Mouse (Mus musculus) ZHBTc4 (cell line): ENCODE measurements around the gene Gpr3.

Experiments
- DNase-seq: peaks from one replicate; pipeline ENCODE4 v3.0.0-alpha.2; 2011; ENCODE audit warnings: low read depth, low spot score

Gene Gpr3

DNA sequence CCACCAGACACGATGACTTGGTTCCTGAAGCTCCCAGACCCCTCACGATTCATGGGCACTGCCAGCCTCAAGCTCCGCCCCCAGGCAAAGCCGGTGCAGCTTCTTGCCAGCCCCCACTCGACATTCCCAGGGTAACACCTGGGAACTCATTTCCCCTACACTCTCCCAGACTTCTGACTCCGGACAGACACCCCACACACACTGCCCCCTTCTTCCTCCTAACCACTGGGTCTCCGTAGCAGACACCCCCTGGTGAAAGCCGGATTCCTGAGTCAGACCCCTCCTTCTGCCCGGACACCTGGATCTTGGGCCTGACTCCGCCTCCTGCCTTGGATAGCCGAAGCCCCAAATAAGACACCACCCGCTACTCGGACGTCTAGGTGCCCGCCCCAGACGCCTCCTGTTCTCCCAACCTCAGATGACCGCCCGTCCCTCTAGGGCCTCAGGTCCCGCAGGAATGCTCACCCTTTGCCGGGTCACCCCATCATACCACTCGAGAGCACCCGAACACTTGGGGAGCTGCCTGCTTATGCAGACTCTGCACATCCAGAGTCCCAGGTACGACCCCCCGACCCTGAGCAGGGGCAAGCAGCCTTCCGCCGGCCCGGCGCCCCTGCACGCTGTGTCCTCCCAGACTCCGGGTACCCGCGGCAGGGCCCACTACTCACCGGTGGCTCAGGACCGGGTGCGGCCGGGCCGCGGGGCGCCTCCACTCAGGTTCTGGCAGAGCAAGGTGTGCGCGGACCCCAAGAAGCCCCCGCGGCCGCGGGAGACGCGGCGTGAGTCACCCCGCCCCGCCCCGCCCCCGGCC lies at the start of gene Gpr3, which contains the start of gene Cd164l2:
Gpr3 (minus strand) TSS at position 786 of the 811 bp plus-strand sequence.
Cd164l2 (plus strand) TSS at position 381 of the 811 bp plus-strand sequence.
- DNase-seq: no peak

GRCm38 (mm10) chr4:133261641-133262374 lies 49.5 kb upstream of the Gpr3 start:
- no peak for DNase-seq

GRCm38 (mm10) chr4:133257798-133258408 lies 45.6 kb upstream of the Gpr3 start:
- peak; percentile 23 for DNase-seq

- peak; percentile 31 for DNase-seq
Observed at GRCm38 (mm10) chr4:133257230-133257629, 44.9 kb upstream of the Gpr3 start.

- DNase-seq: peak; percentile 56
Observed at GRCm38 (mm10) chr4:133256820-133257219, 44.5 kb upstream of the Gpr3 start.

- DNase-seq: no peak
Observed at GRCm38 (mm10) chr4:133255392-133255791, 43.1 kb upstream of the Gpr3 start.

- no peak for DNase-seq
Observed at GRCm38 (mm10) chr4:133253412-133253811, 41.1 kb upstream of the Gpr3 start.

DNA sequence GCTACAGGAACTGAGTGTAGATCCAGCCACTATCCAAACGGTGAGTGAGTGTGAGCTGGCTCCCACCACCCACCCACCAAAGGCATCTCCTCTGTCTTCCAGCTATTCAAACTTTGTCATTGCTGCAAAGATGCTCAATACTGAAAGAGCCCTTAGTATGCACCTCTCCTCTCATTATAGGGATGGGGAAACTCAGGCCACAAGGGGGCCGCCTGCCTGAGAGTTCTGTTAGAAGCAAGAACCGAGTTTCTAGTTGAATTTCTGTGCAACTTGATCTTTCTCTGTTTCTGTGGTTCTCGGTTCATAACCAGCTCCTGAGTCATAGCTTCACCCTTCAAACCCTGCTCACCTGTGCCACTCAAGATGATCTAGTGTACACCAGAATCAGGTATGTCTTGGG lies 39.8 kb upstream of the Gpr3 start:
- DNase-seq: no peak

- DNase-seq: peak; percentile 33
Observed at GRCm38 (mm10) chr4:133251214-133251613, 38.9 kb upstream of the Gpr3 start.

DNA sequence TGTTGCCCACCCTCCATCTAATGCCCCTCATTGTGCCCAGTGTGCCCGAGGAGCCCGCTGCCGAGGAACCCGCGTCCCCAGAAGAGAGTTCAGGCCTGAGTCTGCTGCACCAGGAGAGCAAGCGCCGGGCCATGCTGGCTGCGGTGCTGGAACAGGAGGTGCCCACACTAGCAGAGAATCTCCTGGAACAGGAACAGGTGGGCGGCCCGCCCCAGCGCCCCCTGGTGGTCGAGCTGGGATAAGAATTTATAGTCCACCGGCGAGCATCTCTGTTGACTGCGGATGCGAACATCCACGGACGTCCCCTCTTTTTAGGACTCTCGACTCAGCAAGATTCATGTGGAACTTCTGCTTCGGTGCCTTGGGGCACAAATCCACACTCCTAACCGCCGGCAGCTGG lies 38.3 kb upstream of the Gpr3 start:
- DNase-seq: peak; percentile 91

DNA sequence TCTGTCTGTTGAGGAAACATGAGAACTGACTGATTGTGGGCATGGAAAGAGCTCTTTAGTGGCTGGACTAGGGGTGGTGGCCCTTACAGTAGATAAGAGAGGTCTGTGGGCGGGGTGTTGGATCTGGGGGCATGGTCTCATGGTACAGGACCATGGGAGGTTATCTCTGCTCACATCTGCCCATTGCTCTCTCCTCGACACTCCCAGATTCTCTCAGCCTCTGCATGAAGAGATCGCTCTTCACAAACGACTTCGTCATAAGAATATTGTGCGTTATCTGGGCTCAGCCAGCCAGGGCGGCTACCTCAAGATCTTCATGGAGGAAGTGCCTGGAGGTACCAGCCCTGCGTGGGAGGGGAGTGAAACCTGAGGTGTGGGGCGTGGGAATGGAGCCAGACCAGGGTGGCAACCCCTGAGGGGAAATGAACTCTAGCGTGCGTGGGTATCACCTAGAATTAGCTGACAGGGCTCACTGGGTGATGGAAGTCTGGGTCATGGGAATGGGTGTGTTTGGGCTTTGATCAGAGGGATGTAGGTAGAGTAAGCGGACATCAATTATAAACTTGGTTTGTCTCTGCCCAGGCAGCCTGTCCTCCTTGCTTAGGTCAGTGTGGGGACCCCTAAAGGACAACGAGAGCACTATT lies 35.6 kb upstream of the Gpr3 start:
- DNase-seq: no peak

GRCm38 (mm10) chr4:133247072-133247471 lies 34.7 kb upstream of the Gpr3 start:
- DNase-seq: no peak

DNA sequence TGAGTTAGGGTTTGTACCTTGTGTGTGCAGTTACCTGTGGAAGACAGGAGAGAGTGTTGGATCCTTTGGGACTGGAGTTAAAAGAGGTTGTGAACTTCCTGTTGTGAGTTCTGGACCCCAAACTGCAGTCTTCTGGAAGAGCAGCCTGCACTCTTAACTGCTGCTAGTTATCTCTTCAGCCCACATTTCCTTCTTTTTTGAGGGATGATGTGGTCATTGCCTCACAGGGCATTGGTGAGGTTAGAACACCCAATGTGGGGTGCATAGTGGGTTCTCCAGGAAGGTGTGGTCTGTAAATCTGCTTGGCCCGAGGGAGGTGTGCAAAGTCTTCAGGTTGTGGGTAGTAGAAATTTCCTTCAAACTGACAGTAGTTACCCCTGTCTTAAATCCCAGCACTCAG lies 32.0 kb upstream of the Gpr3 start:
- DNase-seq: no peak

DNA sequence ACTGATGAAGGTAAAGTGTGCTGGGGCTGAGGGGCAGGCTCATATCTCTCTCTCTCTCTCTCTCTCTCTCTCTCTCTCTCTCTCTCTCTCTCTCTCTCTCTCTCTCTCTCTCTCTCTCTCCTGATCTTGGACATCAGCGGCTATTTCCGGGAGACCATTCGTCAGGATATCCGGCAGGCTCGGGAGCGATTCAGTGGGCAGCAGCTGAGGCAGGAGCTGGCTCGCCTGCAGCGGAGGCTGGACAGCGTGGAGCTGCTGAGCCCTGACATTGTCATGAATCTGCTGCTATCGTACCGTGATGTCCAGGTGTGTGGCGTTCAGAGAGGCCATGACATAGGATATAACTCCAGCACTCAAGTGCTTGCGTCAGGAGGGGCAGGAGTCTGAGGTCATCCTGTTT lies 31.2 kb upstream of the Gpr3 start:
- DNase-seq: no peak

GRCm38 (mm10) chr4:133242710-133243109 lies 30.4 kb upstream of the Gpr3 start:
- no peak for DNase-seq

DNA sequence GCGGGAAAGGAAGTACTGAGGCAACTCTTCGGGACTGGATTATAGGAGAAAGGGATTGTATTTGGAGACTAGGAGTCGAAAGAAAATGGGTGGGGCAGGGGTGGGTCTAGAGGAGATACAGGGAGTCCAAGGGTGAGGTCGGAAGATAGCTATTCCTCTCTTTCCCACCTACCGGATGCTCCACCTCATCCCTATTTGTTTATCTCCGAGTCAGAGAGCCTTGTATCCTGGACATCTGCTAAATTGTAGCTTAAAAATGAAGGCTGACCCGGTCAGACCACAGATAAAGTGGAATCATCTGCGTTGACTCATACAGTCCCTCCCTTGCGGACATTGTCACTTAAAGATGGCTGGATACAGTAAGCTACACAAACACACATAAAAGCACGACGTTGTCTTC lies 29.6 kb upstream of the Gpr3 start:
- no peak for DNase-seq

- peak; percentile 91 for DNase-seq
Observed at GRCm38 (mm10) chr4:133240934-133241908, 28.9 kb upstream of the Gpr3 start.

- DNase-seq: peak; percentile 80
Observed at GRCm38 (mm10) chr4:133240490-133240921, 28.2 kb upstream of the Gpr3 start, which contains the start of gene Map3k6. Map3k6 (plus strand) TSS chr4:133240818.

DNA sequence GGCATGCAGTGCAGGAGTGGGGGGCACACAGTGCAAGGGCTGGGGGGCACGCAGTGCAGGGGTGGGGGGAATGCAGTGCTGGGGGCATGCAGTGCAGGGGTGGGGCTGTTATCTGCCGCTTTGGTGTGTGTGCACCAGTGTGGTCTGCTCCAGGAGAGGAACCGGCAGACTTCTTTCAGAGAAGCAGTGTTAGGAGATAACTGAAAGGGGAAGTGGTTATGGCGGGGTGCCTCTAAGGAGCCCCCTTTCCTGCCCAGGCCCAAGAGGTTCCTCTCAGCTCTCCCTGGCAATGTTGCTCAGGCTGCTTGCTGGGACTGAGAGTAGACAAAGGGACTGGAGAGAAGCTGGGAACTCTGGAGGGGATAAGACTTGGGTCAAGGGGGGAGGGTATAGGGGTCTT lies 25.6 kb upstream of the Gpr3 start:
- no peak for DNase-seq

- no peak for DNase-seq
Observed at GRCm38 (mm10) chr4:133235415-133235814, 23.1 kb upstream of the Gpr3 start.

DNA sequence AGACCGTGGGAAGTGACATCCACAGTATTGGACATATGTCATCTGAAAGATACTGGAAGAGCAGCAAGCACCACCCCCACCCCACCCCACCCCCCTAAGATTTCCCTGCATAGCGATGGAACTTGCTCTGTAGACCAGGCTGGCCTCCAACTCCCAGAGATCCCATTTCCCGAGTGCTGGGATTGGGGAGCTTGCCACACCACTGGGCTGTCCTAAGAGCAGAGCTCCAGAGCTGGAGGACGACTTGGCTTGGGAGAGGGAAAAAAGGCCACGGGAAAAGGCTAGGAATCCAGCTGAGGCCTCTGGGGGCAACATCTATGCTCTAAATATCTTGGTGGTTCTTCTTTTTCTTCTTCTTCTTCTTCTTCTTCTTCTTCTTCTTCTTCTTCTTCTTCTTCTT lies 22.4 kb upstream of the Gpr3 start:
- DNase-seq: no peak
